Mouse (Mus musculus): ENCODE measurements at regions not wholly inside any gene's neighbourhood (a gene's known extent, or its start where the extent isn't known, plus 50 kb on each side); places are given as distances from the start of the nearest gene placed in this dataset.

DNA sequence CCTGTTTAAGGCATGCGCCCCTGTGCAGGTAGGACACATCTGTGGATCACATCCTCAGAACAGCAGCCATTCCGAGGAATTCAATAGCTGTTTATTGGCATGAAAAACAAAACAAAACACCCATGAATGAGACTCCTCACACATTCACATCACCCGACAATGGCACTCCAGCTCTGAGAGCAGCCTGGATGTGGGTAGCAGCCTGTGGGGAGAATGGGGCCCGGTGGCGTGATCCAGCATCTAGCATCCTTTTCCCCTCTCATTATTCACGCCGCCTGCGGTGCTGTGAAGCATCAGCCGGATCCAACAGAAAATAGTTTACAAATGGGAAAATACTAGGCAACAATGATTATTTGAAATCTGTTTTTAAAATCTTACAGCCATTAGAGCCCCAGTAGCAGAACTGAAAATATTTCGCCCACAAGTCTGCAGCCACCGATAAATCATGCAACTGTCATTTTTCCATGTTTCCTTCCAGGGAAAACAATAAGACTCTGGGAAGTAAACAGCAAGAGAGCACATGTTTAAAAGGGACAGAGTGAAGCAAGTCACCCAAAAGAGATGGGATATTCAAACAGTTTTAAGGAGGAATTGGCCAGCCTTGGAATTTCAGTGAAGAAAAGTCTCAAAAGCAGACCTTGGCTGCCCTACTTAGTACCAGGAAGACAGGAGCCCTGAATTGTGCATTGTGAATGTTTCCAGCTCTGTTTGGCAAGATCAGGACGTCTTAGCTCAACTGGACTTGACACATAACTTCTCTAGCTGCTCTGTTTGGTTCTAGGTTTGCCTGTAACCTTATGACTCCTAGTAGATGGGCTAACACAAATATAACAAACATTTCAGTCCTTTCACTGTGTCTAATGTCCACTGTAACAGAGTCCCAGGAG lies 50.2 kb upstream of the Arntl start:
- TF ChIP-seq MAX (IDR thresholded peaks at IDR 0.05; ENCODE audit: low read depth): no peak
- TF ChIP-seq POLR2A (IDR thresholded peaks at IDR 0.05; ENCODE audit: insufficient read length, low read depth): no peak
